Mouse (Mus musculus): ENCODE data around the gene Gstp1. TPM values are rescaled to one million over a fixed set of nuclear protein-coding genes. Genes with fewer than 3 reads are reported as not detected.
"Not testable (repeated sequence)": the region's sequence is repeated elsewhere in the genome, so short reads cannot be mapped to it uniquely, and the experiment has no call there.

Gene Gstp1
- polyA plus RNA-seq, 1 experiment from 2014 or later: 346 TPM

DNA sequence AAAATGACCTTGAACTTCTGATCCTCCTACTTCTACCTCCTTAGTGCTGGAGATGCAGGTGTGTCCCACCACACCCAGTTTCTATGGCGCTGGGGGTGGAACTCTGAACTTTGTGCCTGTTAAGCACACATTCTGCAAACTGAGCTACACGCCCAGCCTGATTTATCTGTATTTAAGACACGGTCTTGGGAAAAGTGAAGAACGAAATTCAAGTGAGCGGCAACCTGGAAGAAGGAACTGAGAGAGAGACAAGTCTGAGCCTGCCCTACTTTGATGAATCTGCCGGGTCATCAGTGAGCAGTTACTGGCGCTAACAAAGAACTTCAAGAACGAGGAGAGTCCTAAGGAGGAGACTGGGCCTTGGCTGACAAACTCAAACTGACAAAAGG, 9.1 kb upstream of the Gstp1 start:
- Histone ChIP-seq H3K9ac (no peak overlapping the region), H3K4me2 (no peak overlapping the region), H3K4me3 (replicated peaks) (no peak overlapping the region), H3K9me3 (no peaks in the 10 kb centered on the region), H3K36me3 (replicated peaks) (no peaks in the 10 kb centered on the region), H3K27me3 (no peaks in the 10 kb centered on the region), H3K4me1 (no peaks in the 10 kb centered on the region), H3K27ac (no peak overlapping the region)
- no peak for ATAC-seq (ENCODE audit: low FRiP score)
- WGBS: 85% methylated on average over 8 of the region's 8 CpGs

GRCm38 (mm10) chr19:4045966-4046865, 8.4 kb upstream of the Gstp1 start, which contains the start of gene Gstp2:
Gstp2 (minus strand) TSS chr19:4046023.
- no peak within 1 kb of the TSS for H3K4me3 ChIP-seq (replicated peaks)
- H3K4me2 ChIP-seq: no peak within 1 kb of the TSS
- H3K9me3 ChIP-seq: no peaks in the 10 kb centered on the region
- no peaks in the 10 kb centered on the region for H3K27me3 ChIP-seq
- ATAC-seq (ENCODE audit: low FRiP score): no peak
- 61% methylated on average over 16 of the region's 16 CpGs for WGBS
- H3K36me3 ChIP-seq (replicated peaks): no peaks in the 10 kb centered on the region
- H3K27ac ChIP-seq: no peak within 1 kb of the TSS
- H3K4me1 ChIP-seq: no peaks in the 10 kb centered on the region
- H3K9ac ChIP-seq: no peak within 1 kb of the TSS

DNA sequence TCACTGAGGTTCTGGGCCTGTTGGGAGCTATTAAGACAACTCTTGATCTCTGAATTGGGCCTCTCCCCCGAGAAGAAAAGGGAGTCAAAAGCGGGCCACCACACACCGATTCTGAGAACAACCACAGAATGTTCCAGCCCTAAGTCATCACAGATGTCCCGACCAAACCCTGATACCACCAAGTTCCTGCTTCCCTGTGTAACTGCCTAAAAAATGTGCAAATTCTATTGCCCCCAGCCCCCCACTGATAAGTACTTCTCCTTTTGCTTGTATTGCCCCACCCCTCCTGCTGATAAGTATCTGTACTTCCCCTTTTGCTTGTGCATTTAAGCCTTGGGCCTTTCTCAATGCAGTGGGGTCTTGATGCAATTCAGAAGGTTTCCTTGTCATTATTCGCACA, 6.3 kb upstream of the Gstp1 start:
- H3K36me3 ChIP-seq (replicated peaks); H3K27ac ChIP-seq; ATAC-seq (ENCODE audit: low FRiP score); H3K9me3 ChIP-seq; H3K4me1 ChIP-seq; H3K9ac ChIP-seq; H3K27me3 ChIP-seq; H3K4me3 ChIP-seq (replicated peaks); H3K4me2 ChIP-seq: not testable (repeated sequence)
- 85% methylated on average over 5 of the region's 5 CpGs for WGBS

GRCm38 (mm10) chr19:4042124-4042523, 4.3 kb upstream of the Gstp1 start:
- ATAC-seq (ENCODE audit: low FRiP score): no peak
- H3K27ac ChIP-seq: no peak overlapping the region
- H3K4me3 ChIP-seq (replicated peaks): no peak overlapping the region
- H3K36me3 ChIP-seq (replicated peaks): no peaks in the 10 kb centered on the region
- no peaks in the 10 kb centered on the region for H3K27me3 ChIP-seq
- H3K4me1 ChIP-seq: peaks cover 11% of the 10 kb centered on the region; the same call in 1 of the 2 replicates
- H3K9ac ChIP-seq: no peak overlapping the region
- no peaks in the 10 kb centered on the region for H3K9me3 ChIP-seq
- no peak overlapping the region for H3K4me2 ChIP-seq
- 71% methylated on average over 14 of the region's 14 CpGs for WGBS

- not testable (repeated sequence) for H3K9ac ChIP-seq; H3K4me2 ChIP-seq; H3K4me3 ChIP-seq (replicated peaks); H3K27me3 ChIP-seq; H3K27ac ChIP-seq; H3K36me3 ChIP-seq (replicated peaks); ATAC-seq (ENCODE audit: low FRiP score); H3K9me3 ChIP-seq
- peaks cover 11% of the 10 kb centered on the region for H3K4me1 ChIP-seq
- 82% methylated on average over 3 of the region's 4 CpGs for WGBS
Measured at GRCm38 (mm10) chr19:4041500-4041899, 3.7 kb upstream of the Gstp1 start.

DNA sequence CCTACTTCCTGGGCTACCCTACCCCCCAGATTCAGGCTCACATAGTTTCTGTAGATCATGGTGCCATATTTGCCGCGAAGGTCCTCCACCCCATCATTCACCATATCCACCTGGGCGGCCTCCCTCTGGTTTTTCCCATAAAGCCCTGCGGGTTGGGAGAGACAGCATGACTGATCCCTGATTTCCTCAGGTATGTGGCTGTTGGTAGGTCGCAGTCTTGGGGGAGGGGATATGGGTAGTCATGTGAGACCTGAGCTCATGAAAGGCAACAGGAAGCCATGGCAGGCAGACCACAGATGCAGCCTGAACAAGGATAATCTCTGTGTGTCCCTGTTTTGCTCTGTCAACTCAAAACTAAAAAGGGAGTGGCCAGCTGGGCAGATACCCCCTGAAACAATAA, 3.2 kb upstream of the Gstp1 start:
- not testable (repeated sequence) for H3K9ac ChIP-seq; H3K36me3 ChIP-seq (replicated peaks); ATAC-seq (ENCODE audit: low FRiP score); H3K27me3 ChIP-seq; H3K9me3 ChIP-seq; H3K27ac ChIP-seq; H3K4me3 ChIP-seq (replicated peaks); H3K4me2 ChIP-seq
- H3K4me1 ChIP-seq: peaks cover 11% of the 10 kb centered on the region
- 89% methylated on average over 5 of the region's 5 CpGs for WGBS

- 0 out of 2 replicates have a peak overlapping the region, but pooled peaks have one; percentile 65 for H3K27ac ChIP-seq
- WGBS: 33% methylated on average over 8 of the region's 8 CpGs
Measured at GRCm38 (mm10) chr19:4037154-4037787, 514 bp downstream of the Gstp1 start.

DNA sequence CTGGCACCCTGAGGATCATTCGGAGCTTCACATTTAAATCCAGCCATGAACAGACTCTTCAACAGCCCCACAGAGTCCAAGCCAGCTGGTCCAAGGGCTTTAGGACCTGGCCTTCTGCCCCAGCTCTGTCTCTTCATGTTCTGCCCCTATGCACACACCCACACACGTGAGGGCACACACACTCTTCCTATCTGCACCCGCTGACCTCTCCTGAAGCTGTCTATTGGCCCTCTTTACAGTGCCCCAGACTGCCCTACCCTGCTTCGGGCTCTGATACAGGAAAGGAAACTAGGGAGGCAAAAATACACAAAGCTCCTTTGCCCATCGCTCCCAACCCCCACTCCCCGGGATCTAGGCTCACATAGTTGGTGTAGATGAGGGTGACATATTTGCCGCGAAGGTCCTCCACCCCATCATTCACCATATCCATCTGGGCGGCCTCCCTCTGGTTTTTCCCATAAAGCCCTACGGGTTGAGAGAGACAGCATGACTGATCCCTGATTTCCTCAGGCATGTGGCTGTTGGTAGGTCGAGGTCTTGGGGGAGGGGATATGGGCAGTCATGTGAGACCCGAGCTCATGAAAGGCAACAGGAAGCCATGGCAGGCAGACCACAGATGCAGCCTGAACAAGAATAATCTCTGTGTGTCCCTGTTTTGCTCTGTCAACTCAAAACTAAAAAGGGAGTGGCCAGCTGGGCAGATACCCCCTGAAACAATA, 1.3 kb downstream of the Gstp1 start:
- Histone ChIP-seq H3K9me3 (no peaks in the 10 kb centered on the region), H3K27me3 (no peaks in the 10 kb centered on the region), H3K36me3 (replicated peaks) (no peaks in the 10 kb centered on the region; the same call in 1 of the 2 replicates), H3K4me1 (peaks cover 11% of the 10 kb centered on the region), H3K4me3 (replicated peaks) (no peak overlapping the region), H3K27ac (no peak overlapping the region), H3K4me2 (no peak overlapping the region; the same call in 1 of the 2 replicates), H3K9ac (no peak overlapping the region)
- 84% methylated on average over 12 of the region's 12 CpGs for WGBS
- ATAC-seq (ENCODE audit: low FRiP score): no peak; the same call in 1 of the 2 replicates

More at GRCm38 (mm10) chr19:4037154-4037787, 514 bp downstream of the Gstp1 start:
- H3K27me3 ChIP-seq; H3K36me3 ChIP-seq (replicated peaks); H3K9me3 ChIP-seq: not testable (repeated sequence)
- peak overlapping the region; percentile 71 for H3K4me2 ChIP-seq
- peak overlapping the region; percentile 72 for H3K9ac ChIP-seq
- H3K4me1 ChIP-seq: peaks cover 11% of the 10 kb centered on the region
- ATAC-seq (ENCODE audit: low FRiP score): peak; percentile 73
- peak overlapping the region; percentile 62 for H3K4me3 ChIP-seq (replicated peaks)

DNA sequence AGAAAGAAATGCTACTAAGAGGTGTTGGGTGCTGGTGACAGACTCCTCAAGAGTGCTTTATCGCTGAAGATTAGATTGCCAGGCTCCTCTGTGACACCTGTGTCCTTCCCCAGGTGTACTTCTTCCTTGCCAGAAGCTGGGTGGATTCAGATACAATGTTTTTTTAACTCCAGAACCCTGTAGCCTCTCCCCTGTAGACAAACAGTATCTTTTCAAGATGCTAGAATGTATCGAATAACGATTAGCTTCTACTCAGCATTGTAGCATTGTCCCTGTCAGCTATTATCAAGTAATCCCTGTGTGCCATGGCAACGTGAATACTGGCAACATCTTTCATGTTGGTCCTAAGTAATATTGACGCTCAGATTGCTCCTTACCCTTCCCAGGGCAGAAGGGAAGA, 4.0 kb downstream of the Gstp1 start:
- Histone ChIP-seq H3K4me3 (replicated peaks) (no peak overlapping the region), H3K4me2 (no peak overlapping the region), H3K36me3 (replicated peaks) (no peaks in the 10 kb centered on the region; the same call in 1 of the 2 replicates), H3K27me3 (no peaks in the 10 kb centered on the region), H3K4me1 (peaks cover 11% of the 10 kb centered on the region), H3K27ac (no peak overlapping the region), H3K9me3 (no peaks in the 10 kb centered on the region), H3K9ac (no peak overlapping the region)
- ATAC-seq (ENCODE audit: low FRiP score): no peak
- 63% methylated on average over 5 of the region's 5 CpGs for WGBS

- peaks cover 10% of the 10 kb centered on the region for H3K4me1 ChIP-seq
- H3K9me3 ChIP-seq: no peaks in the 10 kb centered on the region
- no peak overlapping the region for H3K27ac ChIP-seq
- 85% methylated on average over 3 of the region's 3 CpGs for WGBS
- no peaks in the 10 kb centered on the region; the same call in 1 of the 2 replicates for H3K36me3 ChIP-seq (replicated peaks)
- H3K9ac ChIP-seq: no peak overlapping the region
- no peak for ATAC-seq (ENCODE audit: low FRiP score)
- H3K27me3 ChIP-seq: no peaks in the 10 kb centered on the region
- no peak overlapping the region for H3K4me3 ChIP-seq (replicated peaks)
- no peak overlapping the region for H3K4me2 ChIP-seq
Measured at GRCm38 (mm10) chr19:4033298-4033697, 4.5 kb downstream of the Gstp1 start.

DNA sequence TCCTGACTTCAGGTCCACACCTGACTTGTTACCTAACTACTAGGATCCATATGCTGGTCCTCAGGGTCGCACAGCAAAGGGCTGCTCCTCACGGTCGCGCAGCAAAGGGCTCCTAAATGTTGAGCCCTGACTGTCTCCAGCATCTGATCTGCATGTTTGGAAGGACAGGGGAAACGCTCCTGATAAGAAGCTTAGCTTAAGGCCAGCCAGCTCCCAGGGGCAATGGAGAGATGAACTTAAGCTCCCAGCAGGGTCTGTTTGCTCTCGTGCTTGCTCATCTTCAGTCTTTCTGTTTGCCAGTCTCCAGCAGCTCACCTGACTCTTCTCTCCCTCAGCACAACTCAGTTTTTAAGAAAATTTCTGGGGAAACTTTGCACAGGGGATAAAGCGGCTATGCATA, 5.1 kb downstream of the Gstp1 start:
- Histone ChIP-seq H3K9ac (no peak overlapping the region), H3K27me3 (no peaks in the 10 kb centered on the region), H3K4me2 (no peak overlapping the region), H3K9me3 (no peaks in the 10 kb centered on the region), H3K4me1 (peaks cover 5% of the 10 kb centered on the region), H3K4me3 (replicated peaks) (no peak overlapping the region), H3K36me3 (replicated peaks) (no peaks in the 10 kb centered on the region; the same call in 1 of the 2 replicates), H3K27ac (no peak overlapping the region)
- WGBS: 55% methylated on average over 7 of the region's 7 CpGs
- no peak for ATAC-seq (ENCODE audit: low FRiP score)

GRCm38 (mm10) chr19:4027576-4027975, 10.2 kb downstream of the Gstp1 start:
- Histone ChIP-seq H3K4me1 (no peaks in the 10 kb centered on the region), H3K36me3 (replicated peaks) (no peaks in the 10 kb centered on the region), H3K9ac (no peak overlapping the region), H3K9me3 (0 out of 2 replicates have a peak, but pooled peaks cover 5% of the 10 kb centered on the region), H3K4me2 (no peak overlapping the region), H3K27me3 (no peaks in the 10 kb centered on the region), H3K27ac (no peak overlapping the region), H3K4me3 (replicated peaks) (no peak overlapping the region)
- no peak for ATAC-seq (ENCODE audit: low FRiP score)
